Mouse (Mus musculus) cerebellum, adult 2 months (tissue): ENCODE results near the gene Cdk19.
"Not testable (repeated sequence)": the region's sequence is repeated elsewhere in the genome, so short reads cannot be mapped to it uniquely, and the experiment has no call there.

ENCODE experiments used
- CTCF ChIP-seq: fragments of 200-500 bp; IDR thresholded peaks from 2 replicates; pipeline ENCODE4 v1.5.1; 2011; ENCODE audit warnings: low read depth, mild to moderate bottlenecking, control low read depth, low read length, moderate library complexity, borderline replicate concordance; ENCODE audit not compliant: insufficient read depth
- POLR2A ChIP-seq: fragments of 200-500 bp; IDR thresholded peaks from 2 replicates; pipeline ENCODE4 v1.6.1; 2011; ENCODE audit warnings: low read length, control low read depth, borderline replicate concordance; ENCODE audit not compliant: insufficient read depth

- TF ChIP-seq POLR2A, CTCF: not testable (repeated sequence)
Measured at GRCm38 (mm10) chr10:40512996-40513395, 173.6 kb downstream of the Cdk19 start.
